Mouse (Mus musculus) bone marrow, adult 2 months (tissue): Measurements from ENCODE around the gene Tm4sf5.

Experiments
- CTCF ChIP-seq: fragments of 200-500 bp; IDR thresholded peaks from 2 replicates; pipeline ENCODE4 v1.5.1; 2011; ENCODE audit warnings: low read length, control low read depth; ENCODE audit not compliant: control insufficient read depth, insufficient read depth
- POLR2A ChIP-seq: fragments of 200-500 bp; IDR thresholded peaks from 2 replicates; pipeline ENCODE4 v1.6.1; 2011; ENCODE audit warnings: low read depth, mild to moderate bottlenecking, control low read depth, low read length, borderline replicate concordance; ENCODE audit not compliant: control insufficient read depth

GRCm38 (mm10) chr11:70512709-70513342, 7.8 kb downstream of the Tm4sf5 start:
- TF ChIP-seq CTCF, result no peak
- TF ChIP-seq POLR2A, result no peak
